Mouse (Mus musculus) forebrain, embryonic 15.5 days (tissue): ENCODE measurements around the gene Uba3. TPM values are rescaled to one million over a fixed set of nuclear protein-coding genes. Genes with fewer than 3 reads are reported as not detected.

Experiments
- ATAC-seq: fragments of 200-750 bp; cut with Nextera tagmentation; replicated peaks from 2 replicates; pipeline ENCODE4 v1.8.0; 2017; ENCODE audit warnings: mild to moderate bottlenecking, moderate TSS enrichment, moderate library complexity
- H3K27ac ChIP-seq: fragments of 300-500 bp; sonication (generic); replicated peaks from 2 replicates; pipeline ENCODE4 v1.5.1; 2015; ENCODE audit warnings: mild to moderate bottlenecking, inconsistent platforms
- H3K27me3 ChIP-seq: fragments of 300-500 bp; sonication (generic); 2 replicates; pipeline ENCODE4 v1.6.1; 2015; ENCODE audit warnings: inconsistent platforms
- H3K36me3 ChIP-seq: fragments of 300-500 bp; sonication (generic); 2 replicates; pipeline ENCODE4 v1.6.1; 2015; ENCODE audit warnings: mild to moderate bottlenecking, inconsistent platforms
- H3K4me1 ChIP-seq: fragments of 300-500 bp; sonication (generic); 2 replicates; pipeline ENCODE4 v1.6.1; 2015; ENCODE audit warnings: inconsistent platforms
- H3K4me2 ChIP-seq: fragments of 300-500 bp; sonication (generic); replicated peaks from 2 replicates; pipeline ENCODE4 v1.6.1; 2015; ENCODE audit warnings: mild to moderate bottlenecking, inconsistent platforms
- H3K4me3 ChIP-seq: fragments of 300-500 bp; sonication (generic); 2 replicates; pipeline ENCODE4 v1.5.1; 2015; ENCODE audit warnings: mild to moderate bottlenecking, inconsistent platforms
- H3K9ac ChIP-seq: fragments of 300-500 bp; sonication (generic); replicated peaks from 2 replicates; pipeline ENCODE4 v1.6.1; 2015; ENCODE audit warnings: mild to moderate bottlenecking, inconsistent platforms
- H3K9me3 ChIP-seq: fragments of 300-500 bp; sonication (generic); 2 replicates; pipeline ENCODE4 v1.6.1; 2016; ENCODE audit warnings: inconsistent platforms
- whole genome bisulfite sequencing: fragments of 180-500 bp; shearing (Covaris S2); methylation state at CpG from one replicate; pipeline ENCODE4 v1.1.7; 2015; ENCODE audit warnings: mixed read lengths; 5-methylcytosine and 5-hydroxymethylcytosine counted together
- polyA plus RNA-seq: library from polyadenylated mRNA; unstranded; fragments of >200 nt; fragmentation: Nextera tagmentation; extraction: Ambion mirVana; gene quantifications from 2 replicates; pipeline ENCODE4 v1.2.1, GENCODE M21; 2015

The Uba3 gene
- polyA plus RNA-seq, 1 experiment from 2014 or later, result 102 TPM

- 46% methylated on average over 3 of the region's 3 CpGs for WGBS
- Histone ChIP-seq H3K27me3 (no peaks in the 10 kb centered on the region), H3K9me3 (no peaks in the 10 kb centered on the region)
These were observed 3.8 kb upstream of the Uba3 start for GRCm38 (mm10) chr6:97209201-97209600.

DNA sequence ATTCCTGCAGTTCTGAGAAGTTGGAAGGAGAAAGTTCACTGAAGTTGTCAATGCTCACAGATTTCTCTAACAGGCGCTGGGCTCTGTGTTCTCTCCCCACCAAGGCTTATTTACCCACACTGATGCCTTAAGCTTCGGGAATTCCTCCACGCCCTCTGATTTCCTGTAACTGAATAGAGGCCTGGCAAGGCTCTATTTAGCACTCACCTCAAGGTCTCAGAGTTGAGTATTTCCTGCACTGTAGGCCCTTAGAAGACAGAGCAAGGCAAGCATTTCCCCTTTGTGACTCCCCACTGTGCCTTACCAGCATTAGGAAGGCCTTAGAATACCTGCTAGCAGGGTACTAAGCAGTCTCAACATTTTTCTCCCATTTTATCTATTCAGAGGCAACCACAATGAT, 3.0 kb upstream of the Uba3 start:
- H3K9ac ChIP-seq, result no peak overlapping the region
- no peak overlapping the region for H3K4me2 ChIP-seq
- H3K36me3 ChIP-seq, result no peaks in the 10 kb centered on the region
- H3K4me1 ChIP-seq, result peaks cover 31% of the 10 kb centered on the region
- no peak overlapping the region for H3K27ac ChIP-seq
- H3K9me3 ChIP-seq, result no peaks in the 10 kb centered on the region
- no peaks in the 10 kb centered on the region for H3K27me3 ChIP-seq
- no peak overlapping the region for H3K4me3 ChIP-seq
- 34% methylated on average over 3 of the region's 3 CpGs for WGBS
- ATAC-seq, result no peak

More at GRCm38 (mm10) chr6:97209201-97209600, 3.8 kb upstream of the Uba3 start:
- Histone ChIP-seq H3K4me3 (no peak overlapping the region), H3K36me3 (no peaks in the 10 kb centered on the region), H3K9ac (no peak overlapping the region), H3K4me1 (peaks cover 31% of the 10 kb centered on the region), H3K4me2 (no peak overlapping the region), H3K27ac (no peak overlapping the region)
- no peak for ATAC-seq

- Histone ChIP-seq H3K9me3 (no peaks in the 10 kb centered on the region), H3K27ac (no peak overlapping the region), H3K4me1 (peaks cover 27% of the 10 kb centered on the region), H3K36me3 (no peaks in the 10 kb centered on the region), H3K27me3 (no peaks in the 10 kb centered on the region), H3K9ac (no peak overlapping the region), H3K4me2 (no peak overlapping the region), H3K4me3 (no peak overlapping the region)
- ATAC-seq, result no peak
- 83% methylated on average over 4 of the region's 4 CpGs for WGBS
These were observed 1.6 kb upstream of the Uba3 start for GRCm38 (mm10) chr6:97207085-97207484.

DNA sequence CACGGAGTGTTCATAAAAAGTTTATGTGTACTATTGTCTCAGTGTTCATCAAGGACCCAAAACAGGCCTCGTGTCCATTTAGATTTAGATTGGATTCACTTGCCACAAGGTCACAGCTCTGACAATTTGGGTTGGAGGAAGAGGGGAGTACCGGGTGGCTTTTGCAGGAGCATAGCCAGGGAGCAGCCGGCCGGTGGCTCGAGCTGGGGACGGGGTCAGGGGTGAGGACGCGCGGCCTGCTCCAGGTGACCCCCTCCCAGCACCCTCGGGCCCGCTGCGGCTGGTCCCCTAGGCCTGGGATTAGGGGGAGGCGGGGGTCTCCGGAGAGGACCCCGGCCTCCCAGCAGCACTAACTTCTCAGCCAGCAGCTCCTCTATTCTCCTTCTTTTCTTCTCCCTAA, 495 bp downstream of the Uba3 start:
- H3K4me2 ChIP-seq, result peak overlapping the region; percentile 61
- no peaks in the 10 kb centered on the region for H3K27me3 ChIP-seq
- H3K9me3 ChIP-seq, result no peaks in the 10 kb centered on the region
- WGBS, result under 1% methylated on average over 16 of the region's 16 CpGs
- peak overlapping the region; percentile 87 for H3K27ac ChIP-seq
- no peaks in the 10 kb centered on the region for H3K36me3 ChIP-seq
- H3K4me3 ChIP-seq, result peak overlapping the region; percentile 84
- peak; percentile 58 for ATAC-seq
- peak overlapping the region; percentile 94 for H3K9ac ChIP-seq
- H3K4me1 ChIP-seq, result peaks cover 16% of the 10 kb centered on the region

GRCm38 (mm10) chr6:97204252-97204869, 1.1 kb downstream of the Uba3 start:
- peak overlapping the region; percentile 61 for H3K4me2 ChIP-seq
- peaks cover 16% of the 10 kb centered on the region for H3K4me1 ChIP-seq
- H3K27me3 ChIP-seq, result no peaks in the 10 kb centered on the region
- WGBS, result 12% methylated on average over 9 of the region's 9 CpGs
- no peaks in the 10 kb centered on the region for H3K9me3 ChIP-seq
- no peak for ATAC-seq
- no peak overlapping the region for H3K27ac ChIP-seq
- peak overlapping the region; percentile 94 for H3K9ac ChIP-seq
- peak overlapping the region; percentile 84 for H3K4me3 ChIP-seq
- H3K36me3 ChIP-seq, result no peaks in the 10 kb centered on the region

GRCm38 (mm10) chr6:97202477-97202876, 3.0 kb downstream of the Uba3 start:
- H3K27ac ChIP-seq, result no peak overlapping the region
- WGBS, result 91% methylated on average over 3 of the region's 3 CpGs
- no peak overlapping the region for H3K4me2 ChIP-seq
- H3K4me1 ChIP-seq, result peaks cover 16% of the 10 kb centered on the region
- no peak overlapping the region for H3K9ac ChIP-seq
- no peaks in the 10 kb centered on the region for H3K9me3 ChIP-seq
- no peaks in the 10 kb centered on the region for H3K27me3 ChIP-seq
- no peak for ATAC-seq
- peaks cover 9% of the 10 kb centered on the region for H3K36me3 ChIP-seq
- H3K4me3 ChIP-seq, result no peak overlapping the region

DNA sequence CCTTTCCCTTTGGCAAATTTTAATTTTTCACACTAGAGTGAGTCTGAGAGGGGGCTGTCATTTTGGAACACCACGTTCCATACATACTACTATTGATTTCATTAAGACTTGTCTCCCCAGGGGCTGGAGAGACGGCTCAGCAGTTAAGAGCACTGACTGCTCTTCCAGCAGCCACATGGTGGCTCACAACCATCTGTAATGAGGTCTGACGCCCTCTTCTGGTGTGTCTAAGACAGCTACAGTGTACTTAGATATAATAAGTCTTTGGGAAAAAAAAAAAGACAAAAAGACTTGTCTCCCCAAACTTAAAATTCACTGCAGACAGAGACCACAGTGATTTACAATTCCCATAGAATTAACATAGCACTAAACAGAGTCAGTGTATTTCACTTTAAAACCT, 5.0 kb downstream of the Uba3 start:
- H3K27ac ChIP-seq, result no peak overlapping the region
- H3K4me2 ChIP-seq, result no peak overlapping the region
- no peaks in the 10 kb centered on the region for H3K9me3 ChIP-seq
- peaks cover 16% of the 10 kb centered on the region for H3K4me1 ChIP-seq
- no peak for ATAC-seq
- H3K36me3 ChIP-seq, result peaks cover 28% of the 10 kb centered on the region
- no peak overlapping the region for H3K9ac ChIP-seq
- H3K4me3 ChIP-seq, result no peak overlapping the region
- no peaks in the 10 kb centered on the region for H3K27me3 ChIP-seq
- 57% methylated on average over 3 of the region's 3 CpGs for WGBS

GRCm38 (mm10) chr6:97179367-97179828, 26.0 kb downstream of the Uba3 start:
- Histone ChIP-seq H3K9ac (peak overlapping the region; percentile 90), H3K4me2 (peak overlapping the region; percentile 52), H3K36me3 (peaks cover 20% of the 10 kb centered on the region; the same call in 1 of the 2 replicates), H3K27me3 (no peaks in the 10 kb centered on the region), H3K4me1 (peaks cover 29% of the 10 kb centered on the region), H3K4me3 (peak overlapping the region; percentile 95), H3K9me3 (no peaks in the 10 kb centered on the region), H3K27ac (peak overlapping the region; percentile 85)
- ATAC-seq, result peak; percentile 62; the same call in 1 of the 2 replicates
- 10% methylated on average over 11 of the region's 11 CpGs for WGBS

DNA sequence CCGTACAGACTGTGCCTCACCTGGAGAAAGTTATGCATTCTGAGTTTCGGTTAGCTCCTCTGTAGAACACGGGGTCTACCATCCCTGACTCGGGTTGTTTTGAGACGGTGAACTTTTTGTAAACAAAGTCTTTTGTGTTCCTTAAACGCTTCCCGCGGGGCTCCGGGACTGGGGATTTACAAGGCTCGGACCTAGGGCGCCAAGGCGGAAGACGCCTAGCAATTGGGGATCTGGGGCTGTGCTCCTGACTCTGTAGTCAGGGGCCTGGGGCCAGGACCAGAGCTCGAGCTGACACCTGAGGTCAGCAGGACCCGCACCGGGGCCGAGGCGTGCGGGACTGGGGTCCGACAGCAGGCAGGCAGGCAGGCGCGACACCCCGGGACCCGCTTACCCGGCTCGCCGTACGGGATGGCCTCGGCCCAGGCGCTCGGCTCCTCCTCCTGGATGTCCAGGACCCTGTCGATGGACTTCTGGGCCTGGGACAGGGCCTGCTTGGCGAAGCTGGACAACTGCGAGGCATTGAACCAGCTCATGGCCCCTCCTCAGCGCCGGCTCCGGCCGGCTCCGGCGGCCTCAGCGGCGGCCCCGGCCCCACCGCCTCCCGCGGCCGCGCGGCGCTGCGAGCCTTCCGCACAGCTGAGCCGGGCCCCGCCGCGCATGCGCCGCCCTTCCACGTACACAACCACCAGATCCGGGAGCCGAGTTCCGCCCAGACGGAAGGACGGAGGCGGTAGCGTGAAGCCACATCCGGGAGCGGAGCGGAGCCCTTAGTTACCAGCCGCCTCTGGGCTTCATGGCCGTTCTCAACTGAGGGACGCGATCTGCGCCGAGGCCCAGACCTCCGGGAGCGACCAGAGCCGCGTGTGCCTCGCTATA, 26.7 kb downstream of the Uba3 start, which contains the start of gene Tmf1:
Gene Tmf1, minus strand, starts transcription at position 632 of the 876 bp plus-strand sequence.
- no peaks in the 10 kb centered on the region for H3K27me3 ChIP-seq
- peak within 1 kb of the TSS; percentile 90 for H3K9ac ChIP-seq
- peak within 1 kb of the TSS; percentile 52 for H3K4me2 ChIP-seq
- ATAC-seq, result peak; percentile 99
- H3K9me3 ChIP-seq, result no peaks in the 10 kb centered on the region
- WGBS, result under 1% methylated on average over 80 of the region's 80 CpGs
- peaks cover 16% of the 10 kb centered on the region; the same call in 1 of the 2 replicates for H3K36me3 ChIP-seq
- H3K4me1 ChIP-seq, result peaks cover 29% of the 10 kb centered on the region
- H3K4me3 ChIP-seq, result peak within 1 kb of the TSS; percentile 95
- peak within 1 kb of the TSS; percentile 85 for H3K27ac ChIP-seq

DNA sequence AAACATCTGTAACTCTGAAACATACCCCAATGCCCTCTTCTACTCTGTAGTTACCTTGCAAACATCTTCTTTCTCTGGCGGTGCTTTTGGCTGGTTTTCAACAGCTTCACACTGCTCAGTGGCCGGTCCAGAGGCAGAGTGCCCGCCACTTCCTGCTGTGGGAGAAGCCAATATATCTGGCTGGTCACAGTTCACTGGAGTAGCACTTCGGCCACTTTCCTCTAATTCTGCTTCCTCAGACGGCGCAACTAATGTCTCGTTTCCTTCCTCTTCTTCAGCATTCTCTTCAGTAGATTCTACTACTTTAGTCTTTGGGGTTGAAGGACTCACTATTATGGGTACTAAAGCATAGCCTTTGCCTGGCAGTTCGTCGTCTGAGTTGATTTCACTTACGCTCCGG, 29.7 kb downstream of the Uba3 start:
- no peak for ATAC-seq
- 89% methylated on average over 11 of the region's 11 CpGs for WGBS
- H3K4me1 ChIP-seq, result peaks cover 29% of the 10 kb centered on the region

DNA sequence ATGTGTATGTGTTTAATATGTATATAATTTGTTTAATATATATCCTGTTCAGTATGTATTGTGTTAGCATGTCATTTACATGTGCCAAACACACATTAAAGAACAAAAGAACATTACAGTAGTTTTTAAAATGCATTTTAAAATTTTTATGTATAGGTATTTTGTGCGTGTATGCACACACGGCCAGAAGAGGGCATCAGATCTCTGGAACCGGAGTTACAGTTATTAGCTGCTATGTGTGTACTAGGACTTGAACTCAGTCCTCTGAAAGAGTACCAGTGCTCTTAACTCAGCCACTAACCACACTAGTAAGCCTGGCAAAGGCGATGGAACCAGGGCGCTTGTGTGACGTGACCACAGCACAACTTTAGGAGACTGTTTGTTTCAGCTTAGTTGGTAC, 55.3 kb downstream of the Uba3 start:
- H3K36me3 ChIP-seq, result peaks cover 5% of the 10 kb centered on the region; the same call in 1 of the 2 replicates
- 82% methylated on average over 6 of the region's 6 CpGs for WGBS
- H3K4me3 ChIP-seq, result no peak overlapping the region
- ATAC-seq, result no peak
- peaks cover 20% of the 10 kb centered on the region for H3K4me1 ChIP-seq
- H3K27me3 ChIP-seq, result no peaks in the 10 kb centered on the region
- no peak overlapping the region for H3K9ac ChIP-seq
- no peaks in the 10 kb centered on the region for H3K9me3 ChIP-seq
- H3K27ac ChIP-seq, result no peak overlapping the region
- H3K4me2 ChIP-seq, result no peak overlapping the region

More for the DNA sequence above, 29.7 kb downstream of the Uba3 start:
- H3K9me3 ChIP-seq, result no peaks in the 10 kb centered on the region
- no peak overlapping the region for H3K4me3 ChIP-seq
- no peaks in the 10 kb centered on the region for H3K27me3 ChIP-seq
- no peak overlapping the region for H3K4me2 ChIP-seq
- peaks cover 31% of the 10 kb centered on the region for H3K36me3 ChIP-seq
- no peak overlapping the region for H3K9ac ChIP-seq
- H3K27ac ChIP-seq, result no peak overlapping the region

DNA sequence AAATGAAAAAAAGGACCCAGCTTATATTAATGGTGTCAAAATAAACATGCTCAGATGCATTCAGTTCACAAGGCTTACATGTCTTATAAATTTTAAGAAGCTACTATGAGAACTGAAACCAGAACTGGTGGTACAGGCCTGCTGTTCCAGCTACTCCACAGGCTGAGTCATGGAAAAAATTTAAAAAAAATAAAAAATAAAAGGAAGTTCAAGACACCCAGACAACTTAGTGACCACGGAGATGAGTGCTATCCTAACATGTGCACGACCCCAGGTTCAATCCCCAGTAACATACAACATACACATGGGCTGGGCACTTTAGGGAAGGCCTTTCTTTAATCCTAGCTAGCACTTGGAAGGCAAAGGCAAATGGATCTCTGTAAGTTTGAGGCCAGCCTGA, 55.7 kb downstream of the Uba3 start:
- no peak overlapping the region for H3K27ac ChIP-seq
- ATAC-seq, result no peak
- H3K9me3 ChIP-seq, result no peaks in the 10 kb centered on the region
- H3K9ac ChIP-seq, result no peak overlapping the region
- H3K36me3 ChIP-seq, result peaks cover 5% of the 10 kb centered on the region; the same call in 1 of the 2 replicates
- H3K4me3 ChIP-seq, result no peak overlapping the region
- peaks cover 20% of the 10 kb centered on the region for H3K4me1 ChIP-seq
- no peak overlapping the region for H3K4me2 ChIP-seq
- WGBS, result 85% methylated on average over 2 of the region's 2 CpGs
- no peaks in the 10 kb centered on the region for H3K27me3 ChIP-seq
